Mouse (Mus musculus): Measurements from ENCODE around the gene Muc4. TPM values are rescaled to one million over a fixed set of nuclear protein-coding genes. Genes with fewer than 3 reads are reported as not detected.

Muc4 gene
- polyA plus RNA-seq, 2 experiments: 0.04 TPM; not detected in 1

GRCm38 (mm10) chr16:32712202-32712601 lies 23.5 kb upstream of the Muc4 start:
- Histone ChIP-seq H3K27me3 (ENCODE audit: control insufficient read depth, insufficient read depth, low read length) (peaks cover 6% of the 10 kb centered on the region; the same call in 1 of the 2 replicates), H3K4me1 (ENCODE audit: control insufficient read depth, insufficient read depth, low read length) (peaks cover 4% of the 10 kb centered on the region; the same call in 1 of the 2 replicates), H3K4me3 (replicated peaks; ENCODE audit: low read length) (no peak overlapping the region), H3K9ac (ENCODE audit: low read depth, low read length, severe bottlenecking) (no peak overlapping the region), H3K36me3 (ENCODE audit: control insufficient read depth, insufficient read depth, low read length) (no peaks in the 10 kb centered on the region), H3K27ac (replicated peaks; ENCODE audit: low read depth, low read length) (no peak overlapping the region), H3K4me2 (replicated peaks; ENCODE audit: low read depth, low read length, severe bottlenecking) (no peak overlapping the region), H3K9me3 (ENCODE audit: control insufficient read depth, low read length) (no peaks in the 10 kb centered on the region)
- ATAC-seq (ENCODE audit: low FRiP score, low read depth): no peak
- no peak for TF ChIP-seq POLR2A (IDR thresholded peaks at IDR 0.05; ENCODE audit: borderline replicate concordance, extremely low read depth, insufficient read depth, insufficient read length)
- no peak for DNase-seq (ENCODE audit: low spot score)
- 85% methylated on average over 11 of the region's 11 CpGs for WGBS

- Histone ChIP-seq H3K27ac (replicated peaks; ENCODE audit: low read depth, low read length) (no peak overlapping the region), H3K4me2 (replicated peaks; ENCODE audit: low read depth, low read length, severe bottlenecking) (no peak overlapping the region), H3K27me3 (ENCODE audit: control insufficient read depth, insufficient read depth, low read length) (peaks cover 12% of the 10 kb centered on the region), H3K4me1 (ENCODE audit: control insufficient read depth, insufficient read depth, low read length) (peaks cover 4% of the 10 kb centered on the region; the same call in 1 of the 2 replicates), H3K9me3 (ENCODE audit: control insufficient read depth, low read length) (no peaks in the 10 kb centered on the region), H3K4me3 (replicated peaks; ENCODE audit: low read length) (no peak overlapping the region), H3K36me3 (ENCODE audit: control insufficient read depth, insufficient read depth, low read length) (no peaks in the 10 kb centered on the region), H3K9ac (ENCODE audit: low read depth, low read length, severe bottlenecking) (no peak overlapping the region)
- DNase-seq (ENCODE audit: low spot score) (no peak), ATAC-seq (ENCODE audit: low FRiP score, low read depth) (no peak)
- WGBS: 63% methylated on average over 6 of the region's 6 CpGs
- no peak for TF ChIP-seq POLR2A (IDR thresholded peaks at IDR 0.05; ENCODE audit: borderline replicate concordance, extremely low read depth, insufficient read depth, insufficient read length)
Measured at GRCm38 (mm10) chr16:32713556-32713955, 22.1 kb upstream of the Muc4 start.

GRCm38 (mm10) chr16:32715364-32715763 lies 20.3 kb upstream of the Muc4 start:
- no peak for ATAC-seq (ENCODE audit: low FRiP score, low read depth)
- no peaks in the 10 kb centered on the region for H3K9me3 ChIP-seq (ENCODE audit: control insufficient read depth, low read length)
- TF ChIP-seq POLR2A (IDR thresholded peaks at IDR 0.05; ENCODE audit: borderline replicate concordance, extremely low read depth, insufficient read depth, insufficient read length): no peak
- H3K4me3 ChIP-seq (replicated peaks; ENCODE audit: low read length): no peak overlapping the region
- no peak overlapping the region for H3K27ac ChIP-seq (replicated peaks; ENCODE audit: low read depth, low read length)
- WGBS: 27% methylated on average over 13 of the region's 13 CpGs
- peaks cover 12% of the 10 kb centered on the region for H3K27me3 ChIP-seq (ENCODE audit: control insufficient read depth, insufficient read depth, low read length)
- no peak overlapping the region for H3K4me2 ChIP-seq (replicated peaks; ENCODE audit: low read depth, low read length, severe bottlenecking)
- peaks cover 4% of the 10 kb centered on the region; the same call in 1 of the 2 replicates for H3K4me1 ChIP-seq (ENCODE audit: control insufficient read depth, insufficient read depth, low read length)
- H3K36me3 ChIP-seq (ENCODE audit: control insufficient read depth, insufficient read depth, low read length): no peaks in the 10 kb centered on the region
- no peak for DNase-seq (ENCODE audit: low spot score)
- no peak overlapping the region for H3K9ac ChIP-seq (ENCODE audit: low read depth, low read length, severe bottlenecking)

- Histone ChIP-seq H3K27ac (replicated peaks; ENCODE audit: low read depth, low read length) (no peak overlapping the region), H3K4me3 (replicated peaks; ENCODE audit: low read length) (no peak overlapping the region), H3K36me3 (ENCODE audit: control insufficient read depth, insufficient read depth, low read length) (no peaks in the 10 kb centered on the region), H3K27me3 (ENCODE audit: control insufficient read depth, insufficient read depth, low read length) (no peaks in the 10 kb centered on the region), H3K4me1 (ENCODE audit: control insufficient read depth, insufficient read depth, low read length) (no peaks in the 10 kb centered on the region), H3K9me3 (ENCODE audit: control insufficient read depth, low read length) (no peaks in the 10 kb centered on the region), H3K4me2 (replicated peaks; ENCODE audit: low read depth, low read length, severe bottlenecking) (no peak overlapping the region), H3K9ac (ENCODE audit: low read depth, low read length, severe bottlenecking) (no peak overlapping the region)
- no peak for TF ChIP-seq POLR2A (IDR thresholded peaks at IDR 0.05; ENCODE audit: borderline replicate concordance, extremely low read depth, insufficient read depth, insufficient read length)
- whole genome bisulfite sequencing: 88% methylated on average over 7 of the region's 7 CpGs
- DNase-seq (ENCODE audit: low spot score) (no peak), ATAC-seq (ENCODE audit: low FRiP score, low read depth) (no peak)
Measured at GRCm38 (mm10) chr16:32723163-32723562, 12.5 kb upstream of the Muc4 start.

- Histone ChIP-seq H3K27me3 (ENCODE audit: control insufficient read depth, insufficient read depth, low read length) (no peaks in the 10 kb centered on the region), H3K4me3 (replicated peaks; ENCODE audit: low read length) (no peak overlapping the region), H3K4me2 (replicated peaks; ENCODE audit: low read depth, low read length, severe bottlenecking) (no peak overlapping the region), H3K27ac (replicated peaks; ENCODE audit: low read depth, low read length) (no peak overlapping the region), H3K36me3 (ENCODE audit: control insufficient read depth, insufficient read depth, low read length) (no peaks in the 10 kb centered on the region), H3K4me1 (ENCODE audit: control insufficient read depth, insufficient read depth, low read length) (no peaks in the 10 kb centered on the region), H3K9ac (ENCODE audit: low read depth, low read length, severe bottlenecking) (no peak overlapping the region), H3K9me3 (ENCODE audit: control insufficient read depth, low read length) (no peaks in the 10 kb centered on the region)
- TF ChIP-seq POLR2A (IDR thresholded peaks at IDR 0.05; ENCODE audit: borderline replicate concordance, extremely low read depth, insufficient read depth, insufficient read length): no peak
- WGBS: 80% methylated on average over 4 of the region's 4 CpGs
- ATAC-seq (ENCODE audit: low FRiP score, low read depth) (no peak), DNase-seq (ENCODE audit: low spot score) (no peak)
Measured at GRCm38 (mm10) chr16:32723767-32724166, 11.9 kb upstream of the Muc4 start.

- no peaks in the 10 kb centered on the region for H3K36me3 ChIP-seq (ENCODE audit: control insufficient read depth, insufficient read depth, low read length)
- ATAC-seq (ENCODE audit: low FRiP score, low read depth): no peak
- TF ChIP-seq POLR2A (IDR thresholded peaks at IDR 0.05; ENCODE audit: borderline replicate concordance, extremely low read depth, insufficient read depth, insufficient read length): no peak
- H3K4me3 ChIP-seq (replicated peaks; ENCODE audit: low read length): no peak overlapping the region
- no peak overlapping the region for H3K9ac ChIP-seq (ENCODE audit: low read depth, low read length, severe bottlenecking)
- no peaks in the 10 kb centered on the region for H3K9me3 ChIP-seq (ENCODE audit: control insufficient read depth, low read length)
- H3K4me1 ChIP-seq (ENCODE audit: control insufficient read depth, insufficient read depth, low read length): no peaks in the 10 kb centered on the region
- H3K27me3 ChIP-seq (ENCODE audit: control insufficient read depth, insufficient read depth, low read length): no peaks in the 10 kb centered on the region
- DNase-seq (ENCODE audit: low spot score): no peak
- H3K4me2 ChIP-seq (replicated peaks; ENCODE audit: low read depth, low read length, severe bottlenecking): no peak overlapping the region
- 69% methylated on average over 2 of the region's 2 CpGs for WGBS
- no peak overlapping the region for H3K27ac ChIP-seq (replicated peaks; ENCODE audit: low read depth, low read length)
Measured at GRCm38 (mm10) chr16:32724259-32724658, 11.4 kb upstream of the Muc4 start.
